Mouse (Mus musculus) G1E (cell line): ENCODE data around the gene Bnip2.

Experiments used
- CTCF ChIP-seq: IDR thresholded peaks from 2 replicates; pipeline ENCODE4 v1.5.1; 2012; ENCODE audit warnings: low read depth, low read length, inconsistent platforms, mixed read lengths
- GATA1 ChIP-seq: IDR thresholded peaks from 2 replicates; pipeline ENCODE4 v1.6.1; 2012; ENCODE audit warnings: borderline replicate concordance, low read length, inconsistent platforms, mixed read lengths

GRCm38 (mm10) chr9:70003516-70003915 lies 14.2 kb downstream of the Bnip2 start:
- TF ChIP-seq CTCF, result no peak
- no peak for TF ChIP-seq GATA1
